Mouse (Mus musculus) hindbrain, embryonic 13.5 days (tissue): ENCODE measurements around the gene Ifrd2. TPM values are rescaled to one million over a fixed set of nuclear protein-coding genes. Genes with fewer than 3 reads are reported as not detected.

ENCODE experiments used
- ATAC-seq: fragments of 200-750 bp; cut with Nextera tagmentation; 2 replicates; pipeline ENCODE4 v1.8.0; 2017; ENCODE audit warnings: moderate TSS enrichment; ENCODE audit not compliant: low FRiP score
- H3K27ac ChIP-seq: fragments of 300-500 bp; sonication (generic); 2 replicates; pipeline ENCODE4 v1.5.1; 2015; ENCODE audit warnings: inconsistent platforms, mild to moderate bottlenecking, moderate library complexity
- H3K27me3 ChIP-seq: fragments of 300-500 bp; sonication (generic); 2 replicates; pipeline ENCODE4 v1.6.1; 2015; ENCODE audit warnings: mild to moderate bottlenecking, inconsistent platforms
- H3K36me3 ChIP-seq: fragments of 300-500 bp; sonication (generic); 2 replicates; pipeline ENCODE4 v1.6.1; 2015; ENCODE audit warnings: mild to moderate bottlenecking, inconsistent platforms
- H3K4me1 ChIP-seq: fragments of 300-500 bp; sonication (generic); replicated peaks from 2 replicates; pipeline ENCODE4 v1.6.1; 2015; ENCODE audit warnings: inconsistent platforms
- H3K4me2 ChIP-seq: fragments of 300-500 bp; sonication (generic); 2 replicates; pipeline ENCODE4 v1.6.1; 2015; ENCODE audit warnings: inconsistent platforms, mild to moderate bottlenecking, moderate library complexity
- H3K4me3 ChIP-seq: fragments of 300-500 bp; sonication (generic); 2 replicates; pipeline ENCODE4 v1.5.1; 2015; ENCODE audit warnings: mild to moderate bottlenecking, inconsistent platforms
- H3K9ac ChIP-seq: fragments of 300-500 bp; sonication (generic); 2 replicates; pipeline ENCODE4 v1.6.1; 2015; ENCODE audit warnings: mild to moderate bottlenecking, inconsistent platforms
- H3K9me3 ChIP-seq: fragments of 300-500 bp; sonication (generic); 2 replicates; pipeline ENCODE4 v1.6.1; 2016; ENCODE audit warnings: inconsistent platforms
- WGBS: fragments of 180-500 bp; shearing (Covaris S2); methylation state at CpG from one replicate; pipeline ENCODE4 v1.1.7; 2015; 5-methylcytosine and 5-hydroxymethylcytosine counted together
- polyA plus RNA-seq: library from polyadenylated mRNA; unstranded; fragments of >200 nt; fragmentation: Nextera tagmentation; extraction: Ambion mirVana; gene quantifications from 2 replicates; pipeline ENCODE4 v1.2.1, GENCODE M21; 2015

Gene Ifrd2
- polyA plus RNA-seq, 1 experiment from 2014 or later, result 11.8 TPM

GRCm38 (mm10) chr9:107607653-107608245 lies 20.3 kb downstream of the Ifrd2 start:
- H3K36me3 ChIP-seq, result no peaks in the 10 kb centered on the region
- H3K27ac ChIP-seq, result peak overlapping the region; percentile 44; the same call in 1 of the 2 replicates
- 0 out of 2 replicates have a peak overlapping the region, but pooled peaks have one; percentile 29 for H3K9ac ChIP-seq
- no peaks in the 10 kb centered on the region for H3K9me3 ChIP-seq
- WGBS, result 53% methylated on average over 9 of the region's 9 CpGs
- peaks cover 77% of the 10 kb centered on the region for H3K4me1 ChIP-seq
- no peak for ATAC-seq
- H3K4me2 ChIP-seq, result no peak overlapping the region
- H3K27me3 ChIP-seq, result peaks cover 3% of the 10 kb centered on the region; the same call in 1 of the 2 replicates
- H3K4me3 ChIP-seq, result no peak overlapping the region

GRCm38 (mm10) chr9:107608741-107609432 lies 21.4 kb downstream of the Ifrd2 start, which contains the start of gene Sema3b:
Gene Sema3b, minus strand, starts transcription at chr9:107609229.
- H3K27me3 ChIP-seq, result no peaks in the 10 kb centered on the region; the same call in 1 of the 2 replicates
- H3K36me3 ChIP-seq, result peaks cover 1% of the 10 kb centered on the region
- H3K9ac ChIP-seq, result 0 out of 2 replicates have a peak within 1 kb of the TSS, but pooled peaks have one; percentile 29
- H3K4me1 ChIP-seq, result peaks cover 80% of the 10 kb centered on the region
- no peak within 1 kb of the TSS for H3K4me2 ChIP-seq
- no peak within 1 kb of the TSS for H3K4me3 ChIP-seq
- peak within 1 kb of the TSS; percentile 44 for H3K27ac ChIP-seq
- H3K9me3 ChIP-seq, result no peaks in the 10 kb centered on the region
- WGBS, result 45% methylated on average over 12 of the region's 12 CpGs
- ATAC-seq, result no peak

- H3K27me3 ChIP-seq, result no peaks in the 10 kb centered on the region
- no peak for ATAC-seq
- H3K4me1 ChIP-seq, result peaks cover 75% of the 10 kb centered on the region
- no peak overlapping the region for H3K4me3 ChIP-seq
- H3K27ac ChIP-seq, result peak overlapping the region; percentile 8; the same call in 1 of the 2 replicates
- 63% methylated on average over 4 of the region's 4 CpGs for WGBS
- peaks cover 6% of the 10 kb centered on the region for H3K36me3 ChIP-seq
- H3K9me3 ChIP-seq, result no peaks in the 10 kb centered on the region
- no peak overlapping the region for H3K4me2 ChIP-seq
- H3K9ac ChIP-seq, result no peak overlapping the region
Observed at GRCm38 (mm10) chr9:107609433-107609830, 22.0 kb downstream of the Ifrd2 start.

GRCm38 (mm10) chr9:107611456-107612190 lies 24.2 kb downstream of the Ifrd2 start:
- Histone ChIP-seq H3K36me3 (peaks cover 28% of the 10 kb centered on the region), H3K4me1 (peaks cover 64% of the 10 kb centered on the region), H3K4me2 (peak overlapping the region; percentile 59), H3K9ac (peak overlapping the region; percentile 83), H3K27ac (peak overlapping the region; percentile 99), H3K4me3 (peak overlapping the region; percentile 34; the same call in 1 of the 2 replicates), H3K9me3 (no peaks in the 10 kb centered on the region), H3K27me3 (no peaks in the 10 kb centered on the region)
- no peak; the same call in 1 of the 2 replicates for ATAC-seq
- WGBS, result 78% methylated on average over 6 of the region's 6 CpGs

GRCm38 (mm10) chr9:107612191-107612944 lies 24.9 kb downstream of the Ifrd2 start:
- Histone ChIP-seq H3K9me3 (no peaks in the 10 kb centered on the region), H3K9ac (peak overlapping the region; percentile 83), H3K36me3 (peaks cover 33% of the 10 kb centered on the region), H3K27ac (peak overlapping the region; percentile 99), H3K4me1 (peaks cover 57% of the 10 kb centered on the region), H3K4me2 (peak overlapping the region; percentile 59), H3K27me3 (no peaks in the 10 kb centered on the region), H3K4me3 (peak overlapping the region; percentile 34)
- peak; percentile 94 for ATAC-seq
- 3% methylated on average over 47 of the region's 48 CpGs for WGBS

- Histone ChIP-seq H3K9me3 (no peaks in the 10 kb centered on the region), H3K9ac (peak overlapping the region; percentile 83), H3K27me3 (no peaks in the 10 kb centered on the region), H3K36me3 (peaks cover 38% of the 10 kb centered on the region), H3K4me2 (peak overlapping the region; percentile 59), H3K4me3 (peak overlapping the region; percentile 34), H3K4me1 (peaks cover 52% of the 10 kb centered on the region), H3K27ac (peak overlapping the region; percentile 99)
- ATAC-seq, result peak; percentile 23; the same call in 1 of the 2 replicates
- WGBS, result 13% methylated on average over 12 of the region's 12 CpGs
Observed at GRCm38 (mm10) chr9:107612945-107613569, 25.6 kb downstream of the Ifrd2 start.

- Histone ChIP-seq H3K9ac (0 out of 2 replicates have a peak overlapping the region, but pooled peaks have one; percentile 35), H3K27me3 (no peaks in the 10 kb centered on the region), H3K27ac (peak overlapping the region; percentile 99), H3K4me1 (peaks cover 54% of the 10 kb centered on the region), H3K9me3 (no peaks in the 10 kb centered on the region), H3K4me2 (no peak overlapping the region), H3K4me3 (no peak overlapping the region), H3K36me3 (peaks cover 57% of the 10 kb centered on the region)
- ATAC-seq, result no peak
- 44% methylated on average over 4 of the region's 4 CpGs for WGBS
Observed at GRCm38 (mm10) chr9:107615035-107615434, 27.6 kb downstream of the Ifrd2 start.

- Histone ChIP-seq H3K27me3 (no peaks in the 10 kb centered on the region), H3K27ac (no peak overlapping the region), H3K4me2 (no peak overlapping the region), H3K9ac (no peak overlapping the region), H3K4me3 (no peak overlapping the region), H3K9me3 (no peaks in the 10 kb centered on the region), H3K36me3 (peaks cover 65% of the 10 kb centered on the region), H3K4me1 (peaks cover 38% of the 10 kb centered on the region)
- ATAC-seq, result no peak
- 80% methylated on average over 2 of the region's 2 CpGs for WGBS
Observed at GRCm38 (mm10) chr9:107617461-107617860, 30.0 kb downstream of the Ifrd2 start.

GRCm38 (mm10) chr9:107618098-107618497 lies 30.7 kb downstream of the Ifrd2 start:
- Histone ChIP-seq H3K4me2 (no peak overlapping the region), H3K9me3 (no peaks in the 10 kb centered on the region), H3K4me3 (no peak overlapping the region), H3K36me3 (peaks cover 65% of the 10 kb centered on the region), H3K9ac (no peak overlapping the region), H3K27me3 (no peaks in the 10 kb centered on the region), H3K4me1 (peaks cover 34% of the 10 kb centered on the region), H3K27ac (peak overlapping the region; percentile 81)
- 93% methylated on average over 6 of the region's 6 CpGs for WGBS
- ATAC-seq, result no peak

- Histone ChIP-seq H3K36me3 (peaks cover 63% of the 10 kb centered on the region), H3K27me3 (no peaks in the 10 kb centered on the region), H3K9me3 (no peaks in the 10 kb centered on the region), H3K4me2 (no peak overlapping the region), H3K4me3 (no peak overlapping the region), H3K4me1 (peaks cover 36% of the 10 kb centered on the region), H3K27ac (peak overlapping the region; percentile 81), H3K9ac (peak overlapping the region; percentile 43)
- no peak for ATAC-seq
- 56% methylated on average over 13 of the region's 13 CpGs for WGBS
Observed at GRCm38 (mm10) chr9:107618778-107619545, 31.5 kb downstream of the Ifrd2 start.

GRCm38 (mm10) chr9:107619546-107619879 lies 32.1 kb downstream of the Ifrd2 start:
- peak overlapping the region; percentile 43 for H3K9ac ChIP-seq
- ATAC-seq, result no peak
- peaks cover 41% of the 10 kb centered on the region for H3K4me1 ChIP-seq
- no peak overlapping the region for H3K4me2 ChIP-seq
- WGBS, result 75% methylated on average over 13 of the region's 13 CpGs
- no peak overlapping the region for H3K4me3 ChIP-seq
- H3K9me3 ChIP-seq, result no peaks in the 10 kb centered on the region
- H3K27me3 ChIP-seq, result no peaks in the 10 kb centered on the region
- H3K27ac ChIP-seq, result peak overlapping the region; percentile 81
- H3K36me3 ChIP-seq, result peaks cover 62% of the 10 kb centered on the region
